Mouse (Mus musculus): Measurements from ENCODE around the gene Hmgb1. TPM values are rescaled to one million over a fixed set of nuclear protein-coding genes. Genes with fewer than 3 reads are reported as not detected.

Hmgb1 gene
- polyA plus RNA-seq, 1 experiment = 760 TPM

DNA sequence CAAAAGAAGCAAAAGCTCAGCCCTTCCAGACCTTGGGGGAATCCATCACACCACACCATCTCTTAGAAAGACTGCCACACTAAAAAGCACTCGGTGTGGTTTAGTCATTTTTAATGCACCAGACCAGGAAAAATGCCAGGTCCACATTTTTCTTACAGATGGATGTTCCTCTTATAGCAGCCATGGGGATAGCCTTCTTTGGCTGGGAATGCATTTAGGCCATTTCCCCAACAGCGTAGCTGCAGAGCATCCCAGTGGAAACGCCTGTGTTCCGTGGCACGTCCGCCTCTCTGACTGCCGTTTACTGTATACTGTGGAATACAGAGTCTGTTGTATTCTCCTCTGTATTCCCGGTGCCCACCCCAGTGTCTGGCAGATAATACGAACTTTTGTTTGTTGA is 15.5 kb downstream of the Hmgb1 start:
- no peak for TF ChIP-seq GATA1 (IDR thresholded peaks at IDR 0.05; ENCODE audit: low read length)

DNA sequence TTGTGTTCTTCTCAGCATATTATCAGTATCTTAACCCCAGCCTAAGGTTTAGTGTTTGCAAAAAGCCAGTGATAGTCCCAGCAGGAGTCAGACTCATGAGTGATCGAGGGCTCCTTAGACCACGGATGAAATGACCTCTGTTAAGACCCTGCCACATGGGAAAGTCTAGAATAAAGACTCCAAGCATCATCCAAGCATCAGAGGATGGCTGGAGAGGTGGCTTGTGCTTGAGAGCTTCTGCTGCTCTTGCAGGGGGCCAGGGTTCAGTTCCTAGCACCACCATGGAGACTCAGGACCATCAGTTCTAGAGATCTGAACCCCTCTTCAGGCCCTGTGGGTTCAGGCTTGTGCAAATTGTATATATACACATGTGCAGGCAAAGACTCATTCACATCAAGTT is 16.2 kb downstream of the Hmgb1 start:
- no peak for TF ChIP-seq GATA1 (IDR thresholded peaks at IDR 0.05; ENCODE audit: low read length)

- TF ChIP-seq GATA1 (IDR thresholded peaks at IDR 0.05; ENCODE audit: low read length) = no peak
Measured at GRCm38 (mm10) chr5:149166011-149166410, 18.3 kb downstream of the Hmgb1 start.

DNA sequence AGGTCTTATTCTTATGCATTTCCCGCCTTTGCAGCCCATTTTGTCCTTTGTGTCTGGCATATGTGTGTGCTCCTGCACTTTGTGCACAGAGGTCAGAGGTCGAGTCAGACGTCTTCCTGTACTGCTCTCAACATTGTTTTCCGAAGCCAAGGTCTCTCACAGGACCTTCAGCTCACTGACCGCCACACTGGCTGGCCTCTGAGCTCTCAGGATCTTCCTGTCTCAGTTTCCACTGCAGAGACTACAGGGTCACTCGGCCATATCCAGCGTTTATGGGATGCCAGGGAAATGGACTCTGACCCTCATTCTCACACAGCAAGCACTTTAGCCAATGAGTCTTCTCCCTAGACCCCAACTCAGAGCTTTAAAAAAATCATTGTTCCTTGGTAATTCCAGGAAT is 19.4 kb downstream of the Hmgb1 start:
- no peak for TF ChIP-seq GATA1 (IDR thresholded peaks at IDR 0.05; ENCODE audit: low read length)

DNA sequence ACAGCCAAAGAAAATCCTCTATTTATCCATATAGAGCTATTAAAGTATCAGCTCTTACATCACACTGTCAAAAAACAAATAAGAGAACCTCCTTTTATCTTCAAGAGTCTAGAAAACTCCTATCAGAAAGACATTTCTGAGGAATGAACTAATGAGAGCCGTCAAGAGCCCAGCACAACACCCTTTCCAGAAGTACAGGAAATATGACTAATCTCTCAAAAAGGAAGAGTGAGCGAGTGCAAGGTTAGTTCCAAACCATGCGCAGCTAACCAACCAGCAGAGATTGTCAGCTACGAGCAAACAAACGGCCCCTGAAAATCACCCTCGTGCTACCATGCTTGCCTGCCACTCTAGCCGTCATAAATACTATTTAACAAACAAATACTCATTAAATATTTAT is 21.4 kb downstream of the Hmgb1 start:
- TF ChIP-seq GATA1 (IDR thresholded peaks at IDR 0.05; ENCODE audit: low read length) = no peak

DNA sequence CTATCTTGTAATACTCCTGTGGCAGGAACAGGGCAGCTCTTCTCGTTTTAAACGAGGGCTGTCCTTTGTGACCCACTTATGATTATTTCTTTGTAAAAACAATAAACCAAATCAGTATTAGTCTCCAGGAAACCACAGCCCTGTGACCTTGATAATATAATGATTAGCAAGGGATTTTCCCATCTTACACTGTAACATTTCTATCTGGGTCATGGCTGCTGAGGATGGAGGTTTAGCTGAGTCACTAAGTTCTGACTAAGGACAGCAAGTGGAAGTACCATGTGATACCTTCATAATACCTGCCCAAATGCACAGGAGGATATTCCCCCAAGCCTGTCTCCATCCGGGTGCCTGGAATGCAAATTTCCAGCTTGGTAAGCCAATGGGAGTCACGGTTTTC is 23.8 kb downstream of the Hmgb1 start:
- TF ChIP-seq GATA1 (IDR thresholded peaks at IDR 0.05; ENCODE audit: low read length) = no peak

DNA sequence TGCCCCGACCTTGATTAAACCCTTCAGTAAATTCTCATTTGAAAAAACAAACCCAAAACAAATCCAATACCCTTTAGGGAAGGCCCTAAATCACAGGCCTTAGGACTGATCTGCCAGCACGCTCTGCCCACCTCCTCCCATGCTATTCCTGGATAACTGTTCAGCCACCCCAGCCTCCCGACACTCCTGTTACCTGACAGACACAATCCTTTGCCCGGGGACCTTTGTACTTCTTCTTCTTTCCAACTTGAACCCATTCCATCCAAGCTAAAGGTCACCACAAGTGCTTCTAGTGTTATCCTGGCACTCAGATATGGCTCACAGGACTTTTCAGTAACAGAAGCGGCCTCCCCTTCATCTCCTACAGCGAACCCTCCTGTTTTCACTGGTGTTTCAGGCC is 25.3 kb downstream of the Hmgb1 start:
- no peak for TF ChIP-seq GATA1 (IDR thresholded peaks at IDR 0.05; ENCODE audit: low read length)

GRCm38 (mm10) chr5:149156886-149157563 is 27.3 kb downstream of the Hmgb1 start:
- no peak for TF ChIP-seq GATA1 (IDR thresholded peaks at IDR 0.05; ENCODE audit: low read length)

GRCm38 (mm10) chr5:149152774-149153155 is 31.5 kb downstream of the Hmgb1 start:
- TF ChIP-seq GATA1 (IDR thresholded peaks at IDR 0.05; ENCODE audit: low read length) = no peak

- no peak for TF ChIP-seq GATA1 (IDR thresholded peaks at IDR 0.05; ENCODE audit: low read length)
Measured at GRCm38 (mm10) chr5:149152063-149152773, 32.1 kb downstream of the Hmgb1 start.

DNA sequence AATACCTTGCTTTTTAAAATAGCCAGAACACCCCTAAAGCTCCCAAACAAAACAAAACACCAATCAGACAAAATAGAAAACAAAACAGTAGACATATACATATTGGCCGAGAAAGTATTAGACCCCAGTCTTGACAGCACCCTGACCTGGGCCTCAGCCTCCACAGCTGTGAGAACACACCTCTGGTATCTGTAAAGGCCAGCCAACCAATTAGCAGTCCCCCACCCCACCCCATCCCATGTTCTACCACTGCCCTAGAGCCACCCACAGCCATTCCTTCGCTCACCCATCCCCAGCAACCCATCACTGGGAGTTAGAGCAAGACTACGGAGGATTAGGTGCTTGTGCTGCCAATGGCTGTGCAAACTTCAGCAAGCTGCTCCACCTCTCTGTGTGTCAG is 33.4 kb downstream of the Hmgb1 start:
- TF ChIP-seq GATA1 (IDR thresholded peaks at IDR 0.05; ENCODE audit: low read length) = no peak

DNA sequence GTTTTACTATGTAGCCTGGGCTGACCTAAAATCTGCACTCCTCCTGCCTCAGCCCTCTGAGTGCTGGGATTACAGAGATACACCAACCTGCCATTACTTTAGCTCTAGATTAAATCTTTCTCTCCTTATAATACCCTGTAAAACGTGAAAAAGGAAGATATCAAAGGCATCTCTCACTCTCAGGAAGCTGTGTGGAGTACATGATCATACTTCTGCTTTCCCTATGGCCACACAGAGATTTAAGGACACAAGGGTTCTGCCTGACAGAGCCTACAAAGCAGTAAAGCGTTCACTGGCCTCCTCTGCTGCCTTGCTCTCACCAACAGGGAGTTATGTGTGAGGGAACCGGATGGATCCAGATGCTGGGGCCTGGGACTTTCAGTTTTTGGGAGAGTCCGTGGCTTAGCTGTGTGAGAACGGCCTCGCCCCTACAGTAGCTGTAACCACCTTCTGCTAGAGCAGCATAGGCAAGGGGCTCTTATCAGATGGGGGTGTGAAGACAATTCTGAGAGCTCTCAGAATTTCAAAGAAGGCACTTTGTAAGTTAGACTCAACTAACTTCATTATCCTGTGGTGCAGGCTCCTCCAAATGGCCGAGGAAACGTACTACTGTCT is 36.8 kb downstream of the Hmgb1 start:
- no peak for TF ChIP-seq GATA1 (IDR thresholded peaks at IDR 0.05; ENCODE audit: low read length)

GRCm38 (mm10) chr5:149146691-149147090 is 37.6 kb downstream of the Hmgb1 start:
- no peak for TF ChIP-seq GATA1 (IDR thresholded peaks at IDR 0.05; ENCODE audit: low read length)

DNA sequence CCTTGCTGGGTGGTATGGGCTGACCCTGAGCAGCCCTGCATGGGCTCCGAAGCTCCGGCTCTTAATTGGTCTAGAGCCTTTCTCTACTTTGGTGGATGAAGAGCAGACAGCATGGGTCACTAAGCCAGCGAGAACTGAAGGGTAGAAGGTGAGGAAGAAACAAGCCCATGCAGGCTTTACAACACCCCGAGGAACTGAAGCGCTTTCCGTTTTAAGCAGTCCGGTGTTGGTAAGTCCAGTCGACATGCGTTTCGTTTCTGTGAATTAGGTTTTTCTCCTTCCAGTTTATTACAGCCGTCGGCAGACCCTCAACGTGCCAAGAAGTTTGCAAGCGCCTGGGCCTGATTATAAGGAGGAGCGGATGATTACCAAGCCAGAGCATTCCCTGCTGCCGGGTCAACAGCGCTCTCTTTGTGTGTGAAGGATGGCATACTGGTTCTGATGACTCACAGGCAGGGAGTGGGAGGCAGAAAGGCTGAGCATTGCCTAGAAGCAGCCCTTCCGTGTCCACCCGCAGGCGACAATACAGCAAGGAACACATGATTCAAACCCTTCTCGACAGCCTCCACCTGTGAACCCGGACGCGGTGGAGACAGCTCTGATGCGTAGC is 40.4 kb downstream of the Hmgb1 start:
- no peak for TF ChIP-seq GATA1 (IDR thresholded peaks at IDR 0.05; ENCODE audit: low read length)

DNA sequence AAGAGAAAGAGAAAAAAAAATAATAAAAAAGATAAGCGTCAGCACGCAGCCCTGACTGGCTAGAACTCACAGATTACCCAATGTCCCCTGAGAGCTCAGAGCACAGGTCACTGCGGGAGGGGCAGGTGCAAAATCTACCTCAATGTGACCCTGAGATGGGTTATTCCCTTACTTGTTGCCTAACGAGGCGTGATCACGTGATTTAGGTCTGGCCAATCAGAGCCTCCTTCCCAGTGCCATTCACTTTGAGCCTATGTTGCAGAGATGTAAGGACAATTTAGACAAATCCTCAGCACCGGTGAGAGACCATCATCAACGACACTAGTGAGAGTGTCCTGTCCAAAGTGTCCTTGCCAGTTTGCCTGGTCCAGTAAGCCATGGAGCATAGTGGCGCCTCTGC is 44.0 kb downstream of the Hmgb1 start:
- TF ChIP-seq GATA1 (IDR thresholded peaks at IDR 0.05; ENCODE audit: low read length) = no peak

DNA sequence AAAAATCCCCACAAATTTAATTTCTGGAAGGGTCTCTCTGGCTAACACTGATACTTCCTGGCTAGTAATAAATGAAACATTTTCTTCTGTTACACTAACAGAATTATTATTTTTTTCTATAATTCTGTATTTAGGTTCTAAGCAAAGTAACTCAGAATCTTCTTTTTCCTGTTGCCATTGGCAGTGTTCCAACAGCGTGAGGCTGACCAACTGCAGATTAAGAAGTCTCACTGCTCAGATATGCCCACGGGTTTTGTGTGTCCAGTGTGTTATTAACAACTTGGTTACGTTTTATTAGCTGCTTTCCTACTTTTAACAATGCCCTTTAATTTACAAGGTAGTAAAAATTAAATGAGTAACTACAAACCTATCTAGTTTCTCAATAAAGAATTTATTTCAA is 46.8 kb downstream of the Hmgb1 start:
- no peak for TF ChIP-seq GATA1 (IDR thresholded peaks at IDR 0.05; ENCODE audit: low read length)

Measured in G1E-ER4 (cell line).